Mouse (Mus musculus) gastrocnemius, postnatal 4 days (tissue): ENCODE data around the gene Dzip3. TPM values are rescaled to one million over a fixed set of nuclear protein-coding genes. Genes with fewer than 3 reads are reported as not detected.

Experiments
- total RNA-seq, 2 experiments: library from RNA; stranded (reverse); gene quantifications; 2 replicates each; pipeline ENCODE4 v1.2.3; 2021

Gene Dzip3
- total RNA-seq, 2 experiments from 2014 or later = 13.8 to 18.7 TPM

Other genes with a start within 250 kb of the Dzip3 start
- gene Trat1, start 222.1 kb downstream of the Dzip3 start, total RNA-seq = not detected
- gene Retnlb, start 177.3 kb downstream of the Dzip3 start, total RNA-seq = not detected
- not detected for gene Retnla, start 151.6 kb downstream of the Dzip3 start, total RNA-seq
- gene Retnlg, start 121.5 kb downstream of the Dzip3 start, total RNA-seq = under 1 TPM in 1 of 2 experiments, not detected in 1; 0.98 TPM
- 10 to 100 TPM; 10.8 to 12.2 TPM for gene Cip2a, start within 50 bp of the Dzip3 start, total RNA-seq
- not detected for gene Myh15, start 63.3 kb upstream of the Dzip3 start, total RNA-seq